Mouse (Mus musculus) layer of hippocampus, adult 6 months (tissue): ENCODE measurements around the gene Tomm6. TPM values are rescaled to one million over a fixed set of nuclear protein-coding genes. Genes with fewer than 3 reads are reported as not detected.

ENCODE experiments used
- long read RNA-seq, 2 experiments: library from polyadenylated mRNA; unstranded; transcript quantifications; one replicate each; pipeline ENCODE4 v2.0.0; 2019 to 2020
- polyA plus RNA-seq: library from polyadenylated mRNA; unstranded; fragments of <200 nt; fragmentation: Nextera tagmentation; gene quantifications from 2 replicates; pipeline ENCODE4 v1.2.3, GENCODE M21; 2021

Tomm6 gene
- polyA plus RNA-seq: 347 and 374 TPM in 2 replicates
- long read RNA-seq, experiment 1, transcript Tomm6-202 (3 exons, 749 nt): major isoform, 238 of 258 reads
- long read RNA-seq, experiment 1, transcript Tomm6-201 (3 exons, 594 nt): minor isoform, 14 of 258 reads
- long read RNA-seq, experiment 1, partial matches to known transcripts: 0 of 258 reads
- long read RNA-seq, experiment 1, other reads (novel, unspliced or antisense): 6 of 258 reads
- long read RNA-seq, experiment 2, transcript Tomm6-202 (3 exons, 749 nt): major isoform, 22 of 22 reads
- long read RNA-seq, experiment 2, partial matches to known transcripts: 0 of 22 reads
- long read RNA-seq, experiment 2, other reads (novel, unspliced or antisense): 0 of 22 reads

DNA sequence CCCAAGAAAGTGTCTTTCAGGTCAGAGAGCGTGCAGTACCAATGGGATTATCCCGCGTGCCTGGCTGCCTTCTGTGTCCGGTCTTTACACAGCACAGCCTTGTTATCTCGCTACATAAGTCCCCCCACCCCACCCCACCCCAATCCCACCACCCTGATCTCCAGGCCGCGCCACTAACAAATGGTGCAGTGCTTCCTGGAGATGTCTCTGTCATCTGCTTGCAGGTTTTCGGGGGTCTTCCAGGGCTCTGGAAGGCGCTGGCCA is at the start of gene Tomm6:
Gene Tomm6 (minus strand): TSS at position 43 of the 264 bp plus-strand sequence.

DNA sequence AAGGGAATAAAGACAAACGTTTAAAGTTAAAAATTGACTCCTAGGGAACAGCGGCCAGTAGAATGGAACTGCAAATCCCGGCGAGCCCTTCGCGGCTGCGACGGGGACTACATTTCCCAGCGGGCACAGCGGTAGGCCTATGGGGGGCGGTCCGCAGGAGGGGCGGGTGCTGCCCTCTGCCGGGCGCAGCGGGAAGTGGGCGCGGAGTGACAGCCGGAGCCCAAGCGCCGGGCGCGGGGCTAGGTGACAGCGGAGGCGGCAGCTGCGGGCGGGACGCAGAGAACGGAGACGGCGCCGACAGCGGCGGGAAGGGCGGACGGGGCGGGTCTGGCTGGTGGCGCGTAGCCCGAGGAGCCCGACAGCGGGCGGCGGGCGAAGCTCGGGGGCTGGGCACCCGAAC is 48.7 kb upstream of the Tomm6 start, which contains the start of gene Tfeb:
Gene Tfeb (plus strand): TSS at position 175 of the 400 bp plus-strand sequence.

DNA sequence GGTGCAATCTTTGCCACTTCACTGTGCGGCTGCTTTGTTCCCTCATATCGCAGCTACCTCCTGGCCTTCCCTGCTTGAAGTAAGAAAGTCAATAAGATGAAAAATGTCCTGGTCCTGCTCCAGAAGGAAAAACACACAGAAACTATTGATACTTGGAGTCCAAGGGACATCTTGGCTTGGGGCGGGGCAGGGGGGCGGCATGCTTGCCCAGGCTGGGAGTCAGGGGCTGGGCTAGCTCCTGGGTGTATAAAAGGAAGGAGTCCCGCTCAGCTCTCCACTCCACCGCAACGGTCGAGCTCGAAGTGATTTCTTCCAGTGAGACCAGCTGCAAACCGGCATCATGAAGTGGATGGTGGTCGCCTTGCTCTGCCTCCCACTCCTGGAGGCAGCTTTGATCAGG is 38.4 kb upstream of the Tomm6 start, which contains the start of gene Pgc:
Gene Pgc (plus strand): TSS at position 277 of the 400 bp plus-strand sequence.

DNA sequence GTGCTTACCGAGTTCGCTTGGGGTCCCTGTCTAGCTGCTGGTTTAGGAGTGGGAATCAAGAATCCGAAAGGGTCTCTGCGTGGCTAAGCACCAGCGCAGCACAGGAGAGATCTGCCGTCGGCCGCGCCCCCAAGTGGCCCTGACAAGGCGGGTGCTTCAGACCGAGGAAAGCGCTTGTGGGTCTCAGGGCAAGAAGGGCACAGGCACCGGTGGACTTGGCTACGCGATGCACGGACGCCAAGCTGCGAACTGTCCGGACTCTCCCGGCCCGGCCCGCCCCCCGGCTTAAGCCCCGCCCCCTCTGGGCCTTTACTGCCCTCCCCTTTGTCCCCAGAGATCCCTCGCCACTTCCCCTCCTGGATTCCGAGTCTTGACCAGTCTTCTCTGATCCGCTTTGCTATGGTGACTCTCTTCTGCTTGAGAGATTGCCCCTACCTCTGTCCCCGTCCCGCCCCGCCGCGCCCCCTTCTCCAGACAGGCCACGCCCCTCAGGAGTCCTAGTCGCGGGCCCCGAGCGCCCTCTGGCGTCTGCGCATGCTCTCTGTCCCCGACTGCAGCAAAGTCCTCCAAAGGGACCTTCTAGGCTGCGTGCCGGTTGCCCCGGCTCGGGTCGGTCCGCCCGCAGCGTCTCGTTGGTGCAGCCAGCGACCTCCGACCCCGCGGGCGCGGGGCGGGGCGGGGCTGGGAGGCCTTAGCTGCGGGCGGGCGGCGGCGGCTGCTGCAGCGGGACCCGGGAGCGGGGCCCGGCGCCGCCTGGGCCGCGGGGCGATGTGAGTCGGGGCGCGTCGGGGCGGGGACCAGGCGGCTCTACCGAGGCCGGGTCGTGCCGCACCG is 6.5 kb upstream of the Tomm6 start, which contains the start of gene Prickle4:
Gene Prickle4 (minus strand): TSS at position 234 of the 834 bp plus-strand sequence.

DNA sequence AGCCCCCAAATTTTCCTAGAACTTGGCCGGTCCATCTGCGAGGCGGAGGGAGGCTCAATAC is 6.1 kb upstream of the Tomm6 start, which contains the start of gene Gm21981:
Gene Gm21981 (minus strand): TSS at position 14 of the 61 bp plus-strand sequence.

DNA sequence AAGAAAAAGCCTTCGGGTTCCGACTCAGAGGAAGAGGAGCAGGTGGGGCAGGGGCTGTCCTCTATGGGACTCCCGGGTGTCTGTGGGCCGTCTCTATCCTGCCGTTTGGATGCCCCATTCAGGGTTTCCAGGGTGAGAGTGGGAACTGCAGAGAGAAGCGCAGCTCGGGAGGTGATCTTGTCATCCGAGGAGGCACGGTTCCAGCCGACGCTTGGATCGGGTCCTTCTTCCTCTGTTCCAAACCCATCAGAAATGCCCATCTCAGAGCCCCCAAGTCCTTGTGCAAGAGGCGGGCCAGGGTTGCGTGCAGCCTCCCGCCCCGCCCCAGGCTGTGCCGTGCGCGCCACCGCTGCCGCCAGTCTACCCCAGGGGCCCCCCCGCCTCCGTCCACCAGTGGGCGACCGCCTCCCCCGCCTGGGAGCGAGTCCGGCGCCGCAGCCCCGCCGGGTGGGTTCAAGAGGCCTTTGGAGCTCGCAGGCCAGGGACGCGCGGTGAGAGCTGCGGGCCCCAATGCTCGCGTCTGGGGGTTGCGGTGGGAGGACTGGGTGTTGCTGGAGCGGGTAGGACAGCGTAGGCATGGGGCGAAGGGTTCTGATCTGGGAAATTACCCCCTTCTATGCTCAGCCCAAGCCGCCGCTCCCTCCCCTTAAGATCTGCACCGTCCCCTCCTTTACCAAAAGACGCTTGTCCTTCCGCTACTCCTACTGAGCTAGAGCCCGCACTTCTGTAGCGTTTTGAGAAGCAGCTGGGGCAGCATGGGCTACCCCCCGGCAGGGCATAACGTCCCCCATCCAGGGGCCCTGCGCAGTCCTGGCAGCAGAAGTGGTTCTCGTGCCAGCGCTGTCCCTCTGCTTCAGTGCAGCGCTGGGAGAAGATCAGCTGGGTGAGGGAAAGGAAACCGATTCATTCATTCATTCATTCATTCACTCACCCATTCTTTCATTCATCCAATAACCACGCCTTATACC is 706 bp upstream of the Tomm6 start, which contains the start of gene Frs3:
Gene Frs3 (plus strand): TSS at position 423 of the 968 bp plus-strand sequence.

Other genes with a start within 250 kb of the Tomm6 start
- gene Taf8, start 186.1 kb downstream of the Tomm6 start, polyA plus RNA-seq: 6.0 and 6.4 TPM in 2 replicates
- gene Ccnd3, start 183.3 kb downstream of the Tomm6 start, polyA plus RNA-seq: 45.7 and 49.1 TPM in 2 replicates
- 15.7 TPM in 2 replicates for gene Bysl, start 76.9 kb downstream of the Tomm6 start, polyA plus RNA-seq
- gene Med20, start 76.8 kb downstream of the Tomm6 start, polyA plus RNA-seq: 14.8 and 15.8 TPM in 2 replicates
- gene Gm20517, start 76.8 kb downstream of the Tomm6 start, polyA plus RNA-seq: 6.4 and 6.7 TPM in 2 replicates
- gene Usp49, start 57.7 kb downstream of the Tomm6 start, polyA plus RNA-seq: 3.9 and 4.8 TPM in 2 replicates
- gene Frs3, start 644 bp upstream of the Tomm6 start, polyA plus RNA-seq: 9.0 and 11.4 TPM in 2 replicates
- 1.0 TPM in 2 replicates for gene Gm21981, start 6.1 kb upstream of the Tomm6 start, polyA plus RNA-seq
- gene Prickle4, start 6.3 kb upstream of the Tomm6 start, polyA plus RNA-seq: 0.36 TPM in 1 of 2 replicates, not detected in the other
- not detected in 2 replicates for gene Pgc, start 38.5 kb upstream of the Tomm6 start, polyA plus RNA-seq
- 3.7 and 3.8 TPM in 2 replicates for gene Tfeb, start 48.6 kb upstream of the Tomm6 start, polyA plus RNA-seq
- gene Mdfi, start 146.3 kb upstream of the Tomm6 start, polyA plus RNA-seq: not detected in 2 replicates
- gene Foxp4, start 236.3 kb upstream of the Tomm6 start, polyA plus RNA-seq: 19.9 and 42.5 TPM in 2 replicates